Mouse (Mus musculus): ENCODE results near the gene Ccdc62. TPM values are rescaled to one million over a fixed set of nuclear protein-coding genes. Genes with fewer than 3 reads are reported as not detected.

The Ccdc62 gene
- polyA plus RNA-seq, 1 experiment from 2014 or later = 6.7 TPM

- peaks cover 21% of the 10 kb centered on the region for H3K4me1 ChIP-seq
- peaks cover 38% of the 10 kb centered on the region for H3K36me3 ChIP-seq (replicated peaks)
These were observed 76.5 kb downstream of the Ccdc62 start for GRCm38 (mm10) chr5:124006891-124007491.

GRCm38 (mm10) chr5:124010077-124010476 is 79.6 kb downstream of the Ccdc62 start:
- Histone ChIP-seq H3K36me3 (replicated peaks) (peaks cover 32% of the 10 kb centered on the region), H3K27ac (peak overlapping the region; percentile 85)

More at GRCm38 (mm10) chr5:124006891-124007491, 76.5 kb downstream of the Ccdc62 start:
- no peak overlapping the region for H3K9ac ChIP-seq
- no peak overlapping the region for H3K27ac ChIP-seq
- no peaks in the 10 kb centered on the region for H3K9me3 ChIP-seq
- no peak overlapping the region for H3K4me2 ChIP-seq
- H3K4me3 ChIP-seq = no peak overlapping the region
- 93% methylated on average over 17 of the region's 17 CpGs for WGBS
- H3K27me3 ChIP-seq (replicated peaks) = no peaks in the 10 kb centered on the region
- ATAC-seq (replicated peaks) = no peak

GRCm38 (mm10) chr5:124010910-124011655 is 80.6 kb downstream of the Ccdc62 start:
- peak overlapping the region; percentile 45 for H3K9ac ChIP-seq
- no peaks in the 10 kb centered on the region for H3K9me3 ChIP-seq
- H3K4me1 ChIP-seq = peaks cover 53% of the 10 kb centered on the region
- H3K4me2 ChIP-seq = peak overlapping the region; percentile 36
- no peak overlapping the region for H3K4me3 ChIP-seq
- H3K27ac ChIP-seq = peak overlapping the region; percentile 85
- WGBS = 6% methylated on average over 19 of the region's 19 CpGs
- peaks cover 28% of the 10 kb centered on the region for H3K36me3 ChIP-seq (replicated peaks)
- peak; percentile 59 for ATAC-seq (replicated peaks)
- H3K27me3 ChIP-seq (replicated peaks) = no peaks in the 10 kb centered on the region

More at GRCm38 (mm10) chr5:124010077-124010476, 79.6 kb downstream of the Ccdc62 start:
- Histone ChIP-seq H3K9ac (no peak overlapping the region), H3K4me2 (no peak overlapping the region), H3K4me1 (peaks cover 52% of the 10 kb centered on the region), H3K4me3 (no peak overlapping the region), H3K27me3 (replicated peaks) (no peaks in the 10 kb centered on the region), H3K9me3 (no peaks in the 10 kb centered on the region)
- 90% methylated on average over 8 of the region's 8 CpGs for WGBS
- ATAC-seq (replicated peaks) = no peak

GRCm38 (mm10) chr5:124011927-124012326 is 81.4 kb downstream of the Ccdc62 start:
- H3K9ac ChIP-seq = peak overlapping the region; percentile 18; the same call in 1 of the 2 replicates
- no peak for ATAC-seq (replicated peaks)
- 2% methylated on average over 8 of the region's 8 CpGs for WGBS

GRCm38 (mm10) chr5:124012885-124013284 is 82.4 kb downstream of the Ccdc62 start:
- 0 out of 2 replicates have a peak overlapping the region, but pooled peaks have one; percentile 1 for H3K27ac ChIP-seq
- peaks cover 66% of the 10 kb centered on the region for H3K4me1 ChIP-seq
- H3K4me3 ChIP-seq = no peak overlapping the region
- H3K36me3 ChIP-seq (replicated peaks) = peaks cover 12% of the 10 kb centered on the region
- no peaks in the 10 kb centered on the region for H3K27me3 ChIP-seq (replicated peaks)
- no peaks in the 10 kb centered on the region for H3K9me3 ChIP-seq
- WGBS = 83% methylated on average over 10 of the region's 10 CpGs
- H3K9ac ChIP-seq = no peak overlapping the region
- H3K4me2 ChIP-seq = no peak overlapping the region
- ATAC-seq (replicated peaks) = no peak

More at GRCm38 (mm10) chr5:124011927-124012326, 81.4 kb downstream of the Ccdc62 start:
- peaks cover 57% of the 10 kb centered on the region for H3K4me1 ChIP-seq
- no peak overlapping the region for H3K4me3 ChIP-seq
- H3K9me3 ChIP-seq = no peaks in the 10 kb centered on the region
- peak overlapping the region; percentile 85 for H3K27ac ChIP-seq
- H3K36me3 ChIP-seq (replicated peaks) = peaks cover 21% of the 10 kb centered on the region
- no peaks in the 10 kb centered on the region for H3K27me3 ChIP-seq (replicated peaks)
- H3K4me2 ChIP-seq = peak overlapping the region; percentile 36

- Histone ChIP-seq H3K4me3 (no peak overlapping the region), H3K9me3 (no peaks in the 10 kb centered on the region), H3K27ac (0 out of 2 replicates have a peak overlapping the region, but pooled peaks have one; percentile 61), H3K4me1 (peaks cover 75% of the 10 kb centered on the region), H3K4me2 (no peak overlapping the region), H3K36me3 (replicated peaks) (peaks cover 8% of the 10 kb centered on the region), H3K9ac (no peak overlapping the region), H3K27me3 (replicated peaks) (no peaks in the 10 kb centered on the region)
- 78% methylated on average over 16 of the region's 16 CpGs for WGBS
- ATAC-seq (replicated peaks) = no peak
These were observed 83.3 kb downstream of the Ccdc62 start for GRCm38 (mm10) chr5:124013747-124014146.

GRCm38 (mm10) chr5:124014180-124014579 is 83.7 kb downstream of the Ccdc62 start:
- Histone ChIP-seq H3K4me2 (no peak overlapping the region), H3K27me3 (replicated peaks) (no peaks in the 10 kb centered on the region), H3K9ac (no peak overlapping the region), H3K4me1 (peaks cover 78% of the 10 kb centered on the region), H3K36me3 (replicated peaks) (peaks cover 4% of the 10 kb centered on the region; the same call in 1 of the 2 replicates), H3K4me3 (no peak overlapping the region), H3K9me3 (no peaks in the 10 kb centered on the region), H3K27ac (peak overlapping the region; percentile 61; the same call in 1 of the 2 replicates)
- 74% methylated on average over 3 of the region's 3 CpGs for WGBS
- no peak for ATAC-seq (replicated peaks)

- Histone ChIP-seq H3K9ac (no peak overlapping the region), H3K4me2 (peak overlapping the region; percentile 14; the same call in 1 of the 2 replicates)
These were observed 84.3 kb downstream of the Ccdc62 start for GRCm38 (mm10) chr5:124014791-124015251.

GRCm38 (mm10) chr5:124015727-124016126 is 85.2 kb downstream of the Ccdc62 start:
- Histone ChIP-seq H3K9ac (no peak overlapping the region), H3K36me3 (replicated peaks) (no peaks in the 10 kb centered on the region), H3K27me3 (replicated peaks) (no peaks in the 10 kb centered on the region), H3K4me2 (no peak overlapping the region), H3K4me3 (no peak overlapping the region), H3K27ac (no peak overlapping the region), H3K9me3 (no peaks in the 10 kb centered on the region), H3K4me1 (peaks cover 78% of the 10 kb centered on the region)
- WGBS = 83% methylated on average over 2 of the region's 2 CpGs
- no peak for ATAC-seq (replicated peaks)

More at GRCm38 (mm10) chr5:124014791-124015251, 84.3 kb downstream of the Ccdc62 start:
- 13% methylated on average over 11 of the region's 11 CpGs for WGBS
- Histone ChIP-seq H3K27me3 (replicated peaks) (no peaks in the 10 kb centered on the region), H3K9me3 (no peaks in the 10 kb centered on the region), H3K4me3 (no peak overlapping the region), H3K4me1 (peaks cover 84% of the 10 kb centered on the region), H3K27ac (peak overlapping the region; percentile 61), H3K36me3 (replicated peaks) (no peaks in the 10 kb centered on the region)
- no peak for ATAC-seq (replicated peaks)

GRCm38 (mm10) chr5:124016291-124016821 is 85.9 kb downstream of the Ccdc62 start:
- no peaks in the 10 kb centered on the region for H3K9me3 ChIP-seq
- no peak overlapping the region for H3K4me3 ChIP-seq
- no peaks in the 10 kb centered on the region for H3K27me3 ChIP-seq (replicated peaks)
- ATAC-seq (replicated peaks) = no peak
- WGBS = 82% methylated on average over 7 of the region's 7 CpGs
- no peaks in the 10 kb centered on the region; the same call in 1 of the 2 replicates for H3K36me3 ChIP-seq (replicated peaks)
- peaks cover 71% of the 10 kb centered on the region for H3K4me1 ChIP-seq
- H3K27ac ChIP-seq = no peak overlapping the region
- no peak overlapping the region for H3K4me2 ChIP-seq
- H3K9ac ChIP-seq = no peak overlapping the region

GRCm38 (mm10) chr5:124017941-124018340 is 87.5 kb downstream of the Ccdc62 start:
- 78% methylated on average over 9 of the region's 9 CpGs for WGBS
- no peak overlapping the region for H3K4me2 ChIP-seq
- H3K36me3 ChIP-seq (replicated peaks) = no peaks in the 10 kb centered on the region; the same call in 1 of the 2 replicates
- no peaks in the 10 kb centered on the region for H3K27me3 ChIP-seq (replicated peaks)
- no peak overlapping the region for H3K27ac ChIP-seq
- ATAC-seq (replicated peaks) = no peak
- H3K4me3 ChIP-seq = no peak overlapping the region
- no peak overlapping the region for H3K9ac ChIP-seq
- H3K4me1 ChIP-seq = peaks cover 56% of the 10 kb centered on the region
- no peaks in the 10 kb centered on the region for H3K9me3 ChIP-seq

GRCm38 (mm10) chr5:124018651-124019050 is 88.2 kb downstream of the Ccdc62 start:
- no peak overlapping the region for H3K27ac ChIP-seq
- no peak overlapping the region for H3K4me3 ChIP-seq
- no peaks in the 10 kb centered on the region; the same call in 1 of the 2 replicates for H3K36me3 ChIP-seq (replicated peaks)
- no peak overlapping the region for H3K9ac ChIP-seq
- WGBS = 72% methylated on average over 9 of the region's 9 CpGs
- no peaks in the 10 kb centered on the region for H3K9me3 ChIP-seq
- H3K27me3 ChIP-seq (replicated peaks) = no peaks in the 10 kb centered on the region
- no peak for ATAC-seq (replicated peaks)
- H3K4me1 ChIP-seq = peaks cover 54% of the 10 kb centered on the region
- H3K4me2 ChIP-seq = no peak overlapping the region

Data from midbrain, embryonic 15.5 days (tissue).